In the genomic region with DNA sequence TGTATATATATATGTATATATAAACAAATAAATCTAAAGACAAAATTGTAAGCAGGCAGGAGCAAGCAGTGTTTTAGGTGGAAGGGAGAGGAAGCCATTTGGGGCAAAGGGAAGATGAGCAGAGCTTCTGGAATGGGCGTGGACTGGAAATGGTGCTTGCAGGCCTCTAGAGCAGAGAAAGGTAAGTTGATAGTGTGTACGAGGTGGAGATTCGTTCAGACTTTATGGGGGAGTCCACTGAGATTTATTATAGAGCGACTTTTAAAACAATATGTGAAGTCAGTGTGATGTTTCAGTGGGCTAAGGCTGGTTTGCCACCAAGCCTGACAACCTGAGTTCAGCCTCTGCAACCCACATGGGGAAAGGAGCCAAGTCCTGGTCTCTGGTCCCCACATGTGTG, we compare ENCODE assay signal across 32 mouse cellular contexts.
"Had no signal": no experiment of that assay in that cellular context is flagged by ENCODE, and none has a peak within 500 bp of the region (broad histone marks: within the 10 kb centered on the region; RNA-seq: fewer than 3 reads in every experiment).

No protein-coding gene starts in this region.

- DNase-seq: left cerebral cortex, postnatal 4 days; liver; liver, embryonic 13.5 days; liver, postnatal 0 days; lung, adult 18-20 months; lung, adult 2 months; lung, embryonic 14.5 days; lung, postnatal 10 days; lung, postnatal 14 days; lung, postnatal 36 days; lung, postnatal 4 days; midbrain, embryonic 14.5 days had no signal

- H3K4me3 ChIP-seq: limb, embryonic 10.5 days; limb, embryonic 12.5 days; limb, embryonic 13.5 days; limb, embryonic 15.5 days; liver, embryonic 12.5 days; liver, embryonic 13.5 days; liver, embryonic 15.5 days; lung, embryonic 15.5 days; megakaryocyte, embryonic 14.5 days; midbrain, embryonic 10.5 days; midbrain, embryonic 12.5 days; midbrain, embryonic 13.5 days; midbrain, embryonic 15.5 days; myocyte; neural tube, embryonic 12.5 days had no signal

- H3K27me3 ChIP-seq: limb, embryonic 12.5 days; limb, embryonic 13.5 days; limb, embryonic 15.5 days; liver, embryonic 12.5 days; liver, embryonic 13.5 days; liver, embryonic 15.5 days; lung, embryonic 15.5 days; midbrain, embryonic 12.5 days; midbrain, embryonic 13.5 days; midbrain, embryonic 15.5 days; neural tube, embryonic 12.5 days had no signal

- ATAC-seq: liver, embryonic 12.5 days; liver, postnatal 0 days; lung, postnatal 0 days; midbrain, embryonic 13.5 days; midbrain, embryonic 15.5 days; midbrain, embryonic 16.5 days had no signal

- H3K4me1 ChIP-seq: megakaryocyte, embryonic 14.5 days had no signal

- H3K9me3 ChIP-seq: limb, embryonic 10.5 days; limb, embryonic 12.5 days; limb, embryonic 13.5 days; limb, embryonic 15.5 days; liver, embryonic 12.5 days; liver, embryonic 13.5 days; liver, embryonic 15.5 days; lung, embryonic 15.5 days; megakaryocyte, embryonic 14.5 days; midbrain, embryonic 10.5 days; midbrain, embryonic 12.5 days; midbrain, embryonic 13.5 days; midbrain, embryonic 15.5 days; neural tube, embryonic 12.5 days had no signal

- H3K9ac ChIP-seq: limb, embryonic 12.5 days; limb, embryonic 13.5 days; limb, embryonic 15.5 days; liver, embryonic 12.5 days; liver, embryonic 13.5 days; liver, embryonic 14.5 days; liver, embryonic 15.5 days; liver, postnatal 0 days; lung, embryonic 14.5 days; lung, embryonic 15.5 days; midbrain, embryonic 12.5 days; midbrain, embryonic 13.5 days; midbrain, embryonic 15.5 days; neural tube, embryonic 12.5 days had no signal

- H3K27ac ChIP-seq: limb, embryonic 10.5 days; limb, embryonic 12.5 days; limb, embryonic 13.5 days; limb, embryonic 15.5 days; liver, embryonic 12.5 days; liver, embryonic 13.5 days; liver, embryonic 14.5 days; liver, embryonic 15.5 days; lung, embryonic 15.5 days; macrophage; midbrain, embryonic 10.5 days; midbrain, embryonic 12.5 days; midbrain, embryonic 13.5 days; midbrain, embryonic 15.5 days; neural tube, embryonic 12.5 days had no signal

- H3K36me3 ChIP-seq: limb, embryonic 13.5 days; liver, embryonic 12.5 days; liver, embryonic 13.5 days; liver, embryonic 15.5 days; lung, embryonic 15.5 days; midbrain, embryonic 12.5 days; midbrain, embryonic 13.5 days; midbrain, embryonic 15.5 days; neural tube, embryonic 12.5 days had no signal

- H3K4me2 ChIP-seq: limb, embryonic 12.5 days; limb, embryonic 13.5 days; limb, embryonic 15.5 days; liver, embryonic 11.5 days; liver, embryonic 12.5 days; liver, embryonic 13.5 days; liver, embryonic 15.5 days; lung, embryonic 14.5 days; lung, embryonic 15.5 days; midbrain, embryonic 11.5 days; midbrain, embryonic 12.5 days; midbrain, embryonic 13.5 days; midbrain, embryonic 15.5 days; neural tube, embryonic 12.5 days had no signal
